Mouse (Mus musculus): Measurements from ENCODE around the gene Mcmbp. TPM values are rescaled to one million over a fixed set of nuclear protein-coding genes. Genes with fewer than 3 reads are reported as not detected.

The Mcmbp gene
- polyA plus RNA-seq, 1 experiment, result 36.0 TPM

DNA sequence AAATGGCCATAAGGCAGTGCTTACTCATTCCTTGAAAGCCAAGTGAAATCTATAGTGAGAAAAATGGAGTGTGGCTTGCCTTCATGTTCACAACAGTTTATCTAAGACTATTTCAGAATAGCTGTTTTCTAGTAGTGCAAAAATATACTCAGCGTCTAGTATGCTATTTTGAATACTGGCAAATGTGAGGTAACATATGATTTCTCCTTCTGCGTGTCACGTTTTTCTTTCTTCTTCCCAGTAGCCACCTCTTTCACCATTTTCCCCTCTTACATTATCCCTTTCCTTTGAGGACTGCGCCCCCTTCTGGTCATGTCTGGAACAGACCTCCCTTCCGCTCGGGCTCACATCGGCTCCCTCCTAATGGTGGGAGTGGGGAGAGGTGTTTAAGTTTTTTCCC, 50.2 kb downstream of the Mcmbp start:
- Histone ChIP-seq H3K36me3 (ENCODE audit: control insufficient read depth, insufficient read depth, low read length) (peaks cover 10% of the 10 kb centered on the region), H3K4me3 (ENCODE audit: low read depth, low read length) (no peak overlapping the region), H3K27me3 (ENCODE audit: control insufficient read depth, insufficient read depth, low read length) (no peaks in the 10 kb centered on the region), H3K27ac (ENCODE audit: insufficient read depth, low read depth, low read length) (no peak overlapping the region), H3K4me1 (ENCODE audit: control insufficient read depth, insufficient read depth, insufficient read length, low read length) (0 out of 2 replicates have a peak, but pooled peaks cover 2% of the 10 kb centered on the region)
- 5% methylated on average over 7 of the region's 7 CpGs for WGBS
- TF ChIP-seq POLR2A (IDR thresholded peaks at IDR 0.05; ENCODE audit: low read depth, low read length), result no peak
- peak; percentile 93; the same call in 1 of the 2 replicates for TF ChIP-seq CTCF (IDR thresholded peaks at IDR 0.05; ENCODE audit: extremely low read depth, insufficient read length, insufficient replicate concordance, low read depth, low read length)

DNA sequence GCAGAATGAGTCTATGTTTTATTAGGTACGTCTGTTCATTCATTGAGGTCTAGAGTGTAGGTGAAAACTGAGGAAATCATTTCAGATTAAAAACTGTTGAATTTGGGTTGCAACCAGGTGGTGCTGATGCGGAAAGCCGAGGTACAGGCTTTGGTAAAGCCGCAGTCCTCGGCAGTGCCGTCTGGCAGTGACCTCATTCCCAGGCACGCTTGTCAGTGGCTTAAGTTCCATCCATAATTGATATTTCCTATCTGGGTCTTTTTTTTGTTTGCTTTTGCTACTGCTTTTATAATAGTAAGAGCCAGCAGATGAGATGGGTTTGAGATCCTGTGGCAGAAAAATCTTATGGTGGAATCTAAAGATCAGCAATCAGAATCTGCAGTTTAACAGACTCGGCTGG, 50.9 kb downstream of the Mcmbp start:
- no peaks in the 10 kb centered on the region for H3K27me3 ChIP-seq (ENCODE audit: control insufficient read depth, insufficient read depth, low read length)
- WGBS, result 94% methylated on average over 8 of the region's 8 CpGs
- H3K36me3 ChIP-seq (ENCODE audit: control insufficient read depth, insufficient read depth, low read length), result peaks cover 5% of the 10 kb centered on the region

DNA sequence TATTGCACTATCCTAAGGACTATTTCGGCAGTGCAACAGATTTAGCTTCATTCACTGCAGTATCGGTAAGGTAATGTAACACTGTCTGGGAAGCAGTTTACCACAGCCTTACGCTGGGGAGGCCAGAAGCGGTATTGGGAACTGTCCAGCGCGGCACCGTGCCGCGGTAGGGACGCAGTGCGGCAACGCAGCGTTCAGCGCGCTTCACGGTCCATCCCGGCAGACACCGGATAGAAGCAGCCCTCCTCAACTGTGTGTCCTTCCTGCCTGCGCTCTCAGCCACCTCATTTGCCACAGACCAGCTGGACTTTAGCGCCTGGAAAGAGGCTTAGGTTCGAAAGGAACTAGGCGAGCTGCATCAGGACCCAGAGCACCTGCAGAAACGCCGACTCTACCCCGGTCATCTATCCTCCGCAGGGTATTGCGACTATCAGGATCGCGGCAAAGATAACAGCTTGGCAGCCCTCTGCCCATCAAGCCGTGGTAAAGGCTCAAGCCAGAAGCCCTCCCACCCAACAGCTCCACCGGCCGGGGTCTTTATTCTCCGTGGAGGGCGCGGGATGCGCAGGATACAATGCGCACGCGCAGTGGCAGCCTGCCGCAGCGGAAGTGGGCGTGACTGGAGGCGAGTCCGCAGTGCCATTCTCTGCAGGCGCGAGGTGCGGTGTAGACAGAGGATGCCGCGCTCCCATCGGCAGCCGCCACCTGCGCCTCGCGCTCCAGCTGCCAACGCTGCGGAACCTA, 52.3 kb downstream of the Mcmbp start:
- 57% methylated on average over 56 of the region's 56 CpGs for WGBS
- Histone ChIP-seq H3K36me3 (ENCODE audit: control insufficient read depth, insufficient read depth, low read length) (peaks cover 3% of the 10 kb centered on the region; the same call in 1 of the 2 replicates), H3K27ac (ENCODE audit: insufficient read depth, low read depth, low read length) (no peak overlapping the region), H3K4me3 (ENCODE audit: low read depth, low read length) (peak overlapping the region; percentile 75), H3K27me3 (ENCODE audit: control insufficient read depth, insufficient read depth, low read length) (no peaks in the 10 kb centered on the region), H3K4me1 (ENCODE audit: control insufficient read depth, insufficient read depth, insufficient read length, low read length) (0 out of 2 replicates have a peak, but pooled peaks cover 2% of the 10 kb centered on the region)
- no peak for TF ChIP-seq CTCF (IDR thresholded peaks at IDR 0.05; ENCODE audit: extremely low read depth, insufficient read length, insufficient replicate concordance, low read depth, low read length)
- TF ChIP-seq POLR2A (IDR thresholded peaks at IDR 0.05; ENCODE audit: low read depth, low read length), result no peak

More for the DNA sequence above, 50.9 kb downstream of the Mcmbp start:
- Histone ChIP-seq H3K4me1 (ENCODE audit: control insufficient read depth, insufficient read depth, insufficient read length, low read length) (0 out of 2 replicates have a peak, but pooled peaks cover 2% of the 10 kb centered on the region), H3K27ac (ENCODE audit: insufficient read depth, low read depth, low read length) (no peak overlapping the region), H3K4me3 (ENCODE audit: low read depth, low read length) (no peak overlapping the region)
- no peak for TF ChIP-seq CTCF (IDR thresholded peaks at IDR 0.05; ENCODE audit: extremely low read depth, insufficient read length, insufficient replicate concordance, low read depth, low read length)
- no peak for TF ChIP-seq POLR2A (IDR thresholded peaks at IDR 0.05; ENCODE audit: low read depth, low read length)

DNA sequence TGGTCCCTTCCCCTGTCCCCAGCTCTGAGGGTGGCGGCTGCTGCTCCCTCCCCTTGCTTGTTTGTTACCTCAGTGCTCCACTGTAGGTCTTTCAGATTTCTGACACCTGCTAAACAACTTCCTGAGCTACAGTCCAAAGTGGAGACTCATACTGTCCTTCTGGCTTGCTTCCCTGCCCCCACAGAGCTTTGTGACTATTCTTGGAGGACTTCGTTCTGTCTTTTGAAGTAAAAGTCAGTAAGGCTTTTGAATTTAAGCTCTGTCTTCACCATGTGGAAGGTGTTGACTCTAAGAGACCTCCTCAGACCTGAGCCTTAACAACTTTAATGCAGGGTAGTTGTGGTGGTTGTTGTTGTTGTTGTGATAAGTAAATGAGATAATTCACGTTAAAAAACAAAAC, 61.7 kb downstream of the Mcmbp start:
- H3K27ac ChIP-seq (ENCODE audit: insufficient read depth, low read depth, low read length), result no peak overlapping the region
- 38% methylated on average over 3 of the region's 3 CpGs for WGBS
- no peaks in the 10 kb centered on the region; the same call in 1 of the 2 replicates for H3K36me3 ChIP-seq (ENCODE audit: control insufficient read depth, insufficient read depth, low read length)
- peaks cover 3% of the 10 kb centered on the region; the same call in 1 of the 2 replicates for H3K4me1 ChIP-seq (ENCODE audit: control insufficient read depth, insufficient read depth, insufficient read length, low read length)
- H3K27me3 ChIP-seq (ENCODE audit: control insufficient read depth, insufficient read depth, low read length), result no peaks in the 10 kb centered on the region
- no peak for TF ChIP-seq POLR2A (IDR thresholded peaks at IDR 0.05; ENCODE audit: low read depth, low read length)
- no peak for TF ChIP-seq CTCF (IDR thresholded peaks at IDR 0.05; ENCODE audit: extremely low read depth, insufficient read length, insufficient replicate concordance, low read depth, low read length)
- no peak overlapping the region for H3K4me3 ChIP-seq (ENCODE audit: low read depth, low read length)

DNA sequence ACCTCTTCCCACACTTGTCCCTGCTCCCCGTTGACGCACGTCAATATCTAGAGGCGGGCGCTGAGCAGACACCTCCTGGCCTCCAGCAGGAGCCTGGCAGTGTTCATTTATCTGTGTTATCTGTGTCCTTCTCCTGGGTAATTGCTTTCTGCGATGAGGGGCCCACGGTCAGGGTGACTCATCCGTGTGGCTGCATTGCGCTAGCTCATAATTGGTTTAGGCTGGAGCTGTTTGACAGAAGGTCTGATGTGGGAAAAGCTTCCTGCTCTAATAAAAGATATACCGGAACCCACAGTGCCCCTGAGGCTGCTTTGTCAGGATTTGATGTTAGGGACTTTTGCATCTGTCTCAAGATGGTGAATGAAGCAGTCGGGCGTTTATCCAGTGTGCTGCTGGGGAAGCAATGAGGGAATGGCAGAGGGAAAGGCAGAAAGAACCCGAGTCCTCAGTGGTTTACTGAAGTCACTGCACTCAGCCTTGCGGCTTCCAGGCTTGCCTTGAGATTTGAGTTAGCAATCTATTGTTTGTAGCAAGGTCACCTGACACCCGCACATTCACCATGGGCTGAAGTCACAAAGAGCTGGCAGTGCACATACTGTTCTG, 67.8 kb downstream of the Mcmbp start:
- TF ChIP-seq CTCF (IDR thresholded peaks at IDR 0.05; ENCODE audit: extremely low read depth, insufficient read length, insufficient replicate concordance, low read depth, low read length), result no peak
- no peak for TF ChIP-seq POLR2A (IDR thresholded peaks at IDR 0.05; ENCODE audit: low read depth, low read length)
- Histone ChIP-seq H3K27me3 (ENCODE audit: control insufficient read depth, insufficient read depth, low read length) (no peaks in the 10 kb centered on the region), H3K36me3 (ENCODE audit: control insufficient read depth, insufficient read depth, low read length) (peaks cover 7% of the 10 kb centered on the region), H3K27ac (ENCODE audit: insufficient read depth, low read depth, low read length) (no peak overlapping the region), H3K4me1 (ENCODE audit: control insufficient read depth, insufficient read depth, insufficient read length, low read length) (peaks cover 3% of the 10 kb centered on the region; the same call in 1 of the 2 replicates), H3K4me3 (ENCODE audit: low read depth, low read length) (no peak overlapping the region)
- WGBS, result 34% methylated on average over 15 of the region's 15 CpGs

DNA sequence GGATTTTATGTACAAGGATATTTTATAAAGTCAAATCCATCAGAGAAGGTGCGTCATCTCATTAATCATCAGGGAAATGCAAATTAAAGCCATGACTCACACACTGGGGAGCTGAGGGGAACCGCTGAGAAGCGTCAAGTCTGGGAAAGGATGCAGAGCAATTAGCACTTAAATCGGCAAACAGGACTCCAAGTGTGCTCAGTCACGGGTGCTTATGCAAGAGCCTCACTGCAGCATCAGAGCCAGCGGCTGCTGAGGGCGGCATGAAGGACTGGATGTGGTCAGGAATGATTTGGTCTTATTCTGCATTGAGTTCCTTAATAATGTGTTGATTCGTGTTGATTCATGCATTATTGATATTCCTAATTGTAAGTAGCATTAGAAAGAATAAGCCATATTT, 68.3 kb downstream of the Mcmbp start:
- 39% methylated on average over 8 of the region's 8 CpGs for WGBS
- TF ChIP-seq POLR2A (IDR thresholded peaks at IDR 0.05; ENCODE audit: low read depth, low read length), result no peak
- Histone ChIP-seq H3K27me3 (ENCODE audit: control insufficient read depth, insufficient read depth, low read length) (no peaks in the 10 kb centered on the region), H3K36me3 (ENCODE audit: control insufficient read depth, insufficient read depth, low read length) (peaks cover 7% of the 10 kb centered on the region), H3K27ac (ENCODE audit: insufficient read depth, low read depth, low read length) (no peak overlapping the region), H3K4me1 (ENCODE audit: control insufficient read depth, insufficient read depth, insufficient read length, low read length) (peaks cover 3% of the 10 kb centered on the region; the same call in 1 of the 2 replicates), H3K4me3 (ENCODE audit: low read depth, low read length) (no peak overlapping the region)

DNA sequence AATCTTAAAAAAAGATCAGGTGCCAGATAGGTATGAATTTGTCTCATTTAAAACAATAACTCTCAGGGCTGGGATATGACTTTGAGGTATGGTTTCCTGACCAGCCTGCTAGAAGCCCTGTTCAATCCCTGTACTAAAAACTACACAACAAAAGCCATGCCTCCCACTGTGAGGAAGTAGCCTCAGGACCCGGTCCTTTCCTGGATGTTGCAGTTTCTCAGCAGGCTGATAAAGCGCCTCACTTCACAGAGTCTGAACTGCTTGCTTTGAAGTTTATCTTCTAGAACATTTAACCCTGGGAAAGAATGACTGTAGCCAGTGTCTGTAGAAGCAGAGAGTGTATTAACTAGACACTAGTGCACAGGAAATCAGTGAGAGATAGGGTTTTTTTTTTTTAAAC, 71.5 kb downstream of the Mcmbp start:
- peaks cover 3% of the 10 kb centered on the region; the same call in 1 of the 2 replicates for H3K4me1 ChIP-seq (ENCODE audit: control insufficient read depth, insufficient read depth, insufficient read length, low read length)
- TF ChIP-seq CTCF (IDR thresholded peaks at IDR 0.05; ENCODE audit: extremely low read depth, insufficient read length, insufficient replicate concordance, low read depth, low read length) (no peak), POLR2A (IDR thresholded peaks at IDR 0.05; ENCODE audit: low read depth, low read length) (no peak)
- peaks cover 10% of the 10 kb centered on the region for H3K36me3 ChIP-seq (ENCODE audit: control insufficient read depth, insufficient read depth, low read length)
- H3K27ac ChIP-seq (ENCODE audit: insufficient read depth, low read depth, low read length), result no peak overlapping the region
- H3K27me3 ChIP-seq (ENCODE audit: control insufficient read depth, insufficient read depth, low read length), result no peaks in the 10 kb centered on the region
- no peak overlapping the region for H3K4me3 ChIP-seq (ENCODE audit: low read depth, low read length)
- 76% methylated on average over 2 of the region's 2 CpGs for WGBS
